Mouse (Mus musculus) layer of hippocampus, adult 2 months (tissue): ENCODE measurements around the gene B4galt5. TPM values are rescaled to one million over a fixed set of nuclear protein-coding genes. Genes with fewer than 3 reads are reported as not detected.

Source experiments
- DNase-seq, 2 experiments: peaks; one replicate each; pipeline ENCODE4 v3.0.0; 2022; ENCODE audit warnings: low spot score in 2 of 2
- H3K27ac ChIP-seq: fragments of 200-600 bp; 2 replicates; pipeline ENCODE4 v1.8.1; 2022
- H3K4me3 ChIP-seq: fragments of 200-600 bp; 2 replicates; pipeline ENCODE4 v1.8.1; 2022; ENCODE audit warnings: mild to moderate bottlenecking
- CTCF ChIP-seq: fragments of 200-600 bp; conservative IDR thresholded peaks from 2 replicates; pipeline ENCODE4 v1.8.1; 2022; ENCODE audit warnings: antibody characterized with exemption, mild to moderate bottlenecking, moderate library complexity
- total RNA-seq, 2 experiments: library from RNA; stranded (reverse); gene quantifications; 2 replicates each; pipeline ENCODE4 v1.2.3; 2021

Gene B4galt5
- total RNA-seq, 2 experiments from 2014 or later = 38.1 to 43.9 TPM

GRCm38 (mm10) chr2:167321372-167321771 is 27.6 kb downstream of the B4galt5 start:
- no peak for TF ChIP-seq CTCF
- H3K4me3 ChIP-seq = no peak overlapping the region
- no peak overlapping the region for H3K27ac ChIP-seq
- DNase-seq = no peak

- Histone ChIP-seq H3K27ac (peak overlapping the region; percentile 69; the same call in 1 of the 2 replicates), H3K4me3 (no peak overlapping the region)
- DNase-seq = no peak
- no peak for TF ChIP-seq CTCF
These were observed 30.0 kb downstream of the B4galt5 start for GRCm38 (mm10) chr2:167318981-167319380.

GRCm38 (mm10) chr2:167316724-167317187 is 32.2 kb downstream of the B4galt5 start:
- peak; percentile 57 to 64 for DNase-seq
- no peak overlapping the region for H3K4me3 ChIP-seq
- no peak for TF ChIP-seq CTCF
- H3K27ac ChIP-seq = peak overlapping the region; percentile 69

- DNase-seq = no peak
- H3K4me3 ChIP-seq = no peak overlapping the region
- TF ChIP-seq CTCF = no peak
- peak overlapping the region; percentile 69; the same call in 1 of the 2 replicates for H3K27ac ChIP-seq
These were observed 34.5 kb downstream of the B4galt5 start for GRCm38 (mm10) chr2:167314491-167314890.

GRCm38 (mm10) chr2:167313501-167314326 is 35.3 kb downstream of the B4galt5 start:
- TF ChIP-seq CTCF = no peak
- no peak for DNase-seq
- no peak overlapping the region for H3K4me3 ChIP-seq

GRCm38 (mm10) chr2:167310121-167310520 is 38.9 kb downstream of the B4galt5 start:
- no peak for DNase-seq
- no peak overlapping the region for H3K4me3 ChIP-seq
- no peak overlapping the region for H3K27ac ChIP-seq
- TF ChIP-seq CTCF = no peak

More at GRCm38 (mm10) chr2:167313501-167314326, 35.3 kb downstream of the B4galt5 start:
- H3K27ac ChIP-seq = peak overlapping the region; percentile 69; the same call in 1 of the 2 replicates

GRCm38 (mm10) chr2:167309286-167309685 is 39.7 kb downstream of the B4galt5 start:
- peak in 1 of 2 experiments; percentile 8 for DNase-seq

GRCm38 (mm10) chr2:167307716-167308115 is 41.3 kb downstream of the B4galt5 start:
- peak overlapping the region; percentile 73 for H3K27ac ChIP-seq
- no peak for TF ChIP-seq CTCF
- peak in 1 of 2 experiments; percentile 9 for DNase-seq
- no peak overlapping the region for H3K4me3 ChIP-seq

More at GRCm38 (mm10) chr2:167309286-167309685, 39.7 kb downstream of the B4galt5 start:
- Histone ChIP-seq H3K27ac (peak overlapping the region; percentile 43; the same call in 1 of the 2 replicates), H3K4me3 (no peak overlapping the region)
- no peak for TF ChIP-seq CTCF

- peak overlapping the region; percentile 73 for H3K27ac ChIP-seq
- TF ChIP-seq CTCF = no peak
- no peak overlapping the region for H3K4me3 ChIP-seq
- DNase-seq = peak; percentile 0 to 7
These were observed 42.1 kb downstream of the B4galt5 start for GRCm38 (mm10) chr2:167306626-167307541.

GRCm38 (mm10) chr2:167306273-167306594 is 42.7 kb downstream of the B4galt5 start:
- H3K4me3 ChIP-seq = no peak overlapping the region
- no peak overlapping the region for H3K27ac ChIP-seq
- DNase-seq = peak; percentile 0 to 4
- TF ChIP-seq CTCF = no peak

GRCm38 (mm10) chr2:167305382-167306272 is 43.4 kb downstream of the B4galt5 start:
- no peak for TF ChIP-seq CTCF
- peak in 1 of 2 experiments; percentile 7 for DNase-seq

More at GRCm38 (mm10) chr2:167305382-167306272, 43.4 kb downstream of the B4galt5 start:
- Histone ChIP-seq H3K4me3 (no peak overlapping the region), H3K27ac (no peak overlapping the region)
